Mouse (Mus musculus): ENCODE measurements around the gene Gtf2b.

Gene Gtf2b

GRCm38 (mm10) chr3:142764995-142765777 lies at the start of gene Gtf2b:
Gtf2b (plus strand) TSS chr3:142765045.
- DNase-seq: peak; percentile 95

GRCm38 (mm10) chr3:142725481-142725880 lies 39.4 kb upstream of the Gtf2b start:
- DNase-seq: no peak

- no peak for DNase-seq
Measured at GRCm38 (mm10) chr3:142725969-142726672, 38.7 kb upstream of the Gtf2b start.

GRCm38 (mm10) chr3:142734291-142734690 lies 30.6 kb upstream of the Gtf2b start:
- peak; percentile 12 for DNase-seq

GRCm38 (mm10) chr3:142740896-142741295 lies 23.9 kb upstream of the Gtf2b start:
- no peak for DNase-seq

GRCm38 (mm10) chr3:142743973-142744898 lies 20.6 kb upstream of the Gtf2b start:
- peak; percentile 56 for DNase-seq

- no peak for DNase-seq
Measured at GRCm38 (mm10) chr3:142745076-142745475, 19.8 kb upstream of the Gtf2b start.

- no peak for DNase-seq
Measured at GRCm38 (mm10) chr3:142747673-142748072, 17.2 kb upstream of the Gtf2b start.

GRCm38 (mm10) chr3:142749131-142749530 lies 15.7 kb upstream of the Gtf2b start:
- DNase-seq: no peak

- DNase-seq: no peak
Measured at GRCm38 (mm10) chr3:142755132-142755867, 9.5 kb upstream of the Gtf2b start.

- DNase-seq: no peak
Measured at GRCm38 (mm10) chr3:142757841-142758240, 7.0 kb upstream of the Gtf2b start.

GRCm38 (mm10) chr3:142758593-142758992 lies 6.3 kb upstream of the Gtf2b start:
- no peak for DNase-seq

GRCm38 (mm10) chr3:142760356-142760755 lies 4.5 kb upstream of the Gtf2b start:
- DNase-seq: no peak

GRCm38 (mm10) chr3:142765778-142766165 lies 927 bp downstream of the Gtf2b start:
- no peak for DNase-seq

GRCm38 (mm10) chr3:142768498-142768897 lies 3.7 kb downstream of the Gtf2b start:
- no peak for DNase-seq

GRCm38 (mm10) chr3:142770518-142770917 lies 5.7 kb downstream of the Gtf2b start:
- no peak for DNase-seq

GRCm38 (mm10) chr3:142773538-142774191 lies 8.8 kb downstream of the Gtf2b start:
- no peak for DNase-seq

GRCm38 (mm10) chr3:142777227-142777626 lies 12.4 kb downstream of the Gtf2b start:
- no peak for DNase-seq

- no peak for DNase-seq
Measured at GRCm38 (mm10) chr3:142786423-142787072, 21.7 kb downstream of the Gtf2b start.

- no peak for DNase-seq
Measured at GRCm38 (mm10) chr3:142795587-142795986, 30.7 kb downstream of the Gtf2b start.

GRCm38 (mm10) chr3:142811582-142811981 lies 46.7 kb downstream of the Gtf2b start:
- DNase-seq: no peak

Data from lung, postnatal 14 days (tissue).